Mouse (Mus musculus) bone marrow, adult 2 months (tissue): Measurements from ENCODE around the gene Mitf.

ENCODE experiments used
- CTCF ChIP-seq: fragments of 200-500 bp; IDR thresholded peaks from 2 replicates; pipeline ENCODE4 v1.5.1; 2011; ENCODE audit warnings: low read length, control low read depth; ENCODE audit not compliant: control insufficient read depth, insufficient read depth
- POLR2A ChIP-seq: fragments of 200-500 bp; IDR thresholded peaks from 2 replicates; pipeline ENCODE4 v1.6.1; 2011; ENCODE audit warnings: low read depth, mild to moderate bottlenecking, control low read depth, low read length, borderline replicate concordance; ENCODE audit not compliant: control insufficient read depth

DNA sequence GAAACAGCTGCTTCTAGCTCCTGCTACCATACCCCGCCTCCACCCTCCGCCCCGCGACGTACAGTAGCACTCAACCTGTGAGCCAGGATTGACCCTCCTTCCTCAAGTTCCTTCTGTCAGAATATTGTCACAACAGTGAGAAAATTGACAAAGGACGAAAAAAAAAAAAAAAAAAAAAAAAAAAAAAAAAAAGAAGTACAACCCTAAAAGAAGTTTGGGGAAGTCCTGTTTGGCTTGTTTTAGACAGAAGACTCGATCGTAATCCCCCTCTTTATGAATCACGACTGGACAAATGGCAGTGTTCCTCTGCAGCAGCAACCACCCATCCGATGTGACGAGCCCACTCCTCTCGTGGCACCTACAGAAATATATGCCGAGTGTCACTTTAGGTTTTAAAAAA, 255.0 kb downstream of the Mitf start:
- TF ChIP-seq POLR2A, result no peak
- no peak for TF ChIP-seq CTCF
